Mouse (Mus musculus) lung, postnatal 14 days (tissue): ENCODE data around the gene Jph4.

ENCODE experiments used
- DNase-seq: peaks from one replicate; pipeline ENCODE4 v3.0.0; 2021

The Jph4 gene

GRCm38 (mm10) chr14:55115846-55116245 lies 889 bp downstream of the Jph4 start:
- no peak for DNase-seq

GRCm38 (mm10) chr14:55114759-55115701 lies 1.7 kb downstream of the Jph4 start:
- DNase-seq: peak; percentile 54

GRCm38 (mm10) chr14:55113975-55114645 lies 2.6 kb downstream of the Jph4 start:
- DNase-seq: peak; percentile 34

- DNase-seq: no peak
Observed at GRCm38 (mm10) chr14:55113351-55113974, 3.3 kb downstream of the Jph4 start.

- DNase-seq: no peak
Observed at GRCm38 (mm10) chr14:55111720-55112119, 5.0 kb downstream of the Jph4 start.

GRCm38 (mm10) chr14:55110076-55110475 lies 6.7 kb downstream of the Jph4 start:
- DNase-seq: no peak

GRCm38 (mm10) chr14:55109048-55109873 lies 7.5 kb downstream of the Jph4 start:
- DNase-seq: no peak

- no peak for DNase-seq
Observed at GRCm38 (mm10) chr14:55108202-55108870, 8.4 kb downstream of the Jph4 start.

- no peak for DNase-seq
Observed at GRCm38 (mm10) chr14:55106990-55107389, 9.7 kb downstream of the Jph4 start.

GRCm38 (mm10) chr14:55105836-55106809 lies 10.6 kb downstream of the Jph4 start, which contains the start of gene Ap1g2:
Gene Ap1g2 (minus strand): TSS chr14:55106593.
- peak; percentile 86 for DNase-seq

GRCm38 (mm10) chr14:55105386-55105785 lies 11.3 kb downstream of the Jph4 start:
- DNase-seq: no peak

- no peak for DNase-seq
Observed at GRCm38 (mm10) chr14:55104365-55104764, 12.4 kb downstream of the Jph4 start.

GRCm38 (mm10) chr14:55102253-55102785 lies 14.4 kb downstream of the Jph4 start:
- no peak for DNase-seq

GRCm38 (mm10) chr14:55101592-55101991 lies 15.1 kb downstream of the Jph4 start:
- peak; percentile 59 for DNase-seq

- no peak for DNase-seq
Observed at GRCm38 (mm10) chr14:55098067-55098466, 18.7 kb downstream of the Jph4 start.

GRCm38 (mm10) chr14:55097646-55098045 lies 19.1 kb downstream of the Jph4 start:
- DNase-seq: no peak

- no peak for DNase-seq
Observed at GRCm38 (mm10) chr14:55096573-55097087, 20.1 kb downstream of the Jph4 start.

GRCm38 (mm10) chr14:55095671-55096070 lies 21.1 kb downstream of the Jph4 start:
- no peak for DNase-seq

GRCm38 (mm10) chr14:55095263-55095662 lies 21.5 kb downstream of the Jph4 start:
- no peak for DNase-seq

- DNase-seq: peak; percentile 74
Observed at GRCm38 (mm10) chr14:55094704-55095231, 22.0 kb downstream of the Jph4 start, which contains the start of gene Thtpa. Gene Thtpa (plus strand): TSS chr14:55094784.
